Mouse (Mus musculus) heart, postnatal 0 days (tissue): ENCODE data around the gene Zmym2. TPM values are rescaled to one million over a fixed set of nuclear protein-coding genes. Genes with fewer than 3 reads are reported as not detected.
"Not testable (repeated sequence)": the region's sequence is repeated elsewhere in the genome, so short reads cannot be mapped to it uniquely, and the experiment has no call there.

Experiments used
- ATAC-seq: fragments of 200-750 bp; cut with Nextera tagmentation; 2 replicates; pipeline ENCODE4 v1.8.0; 2017; ENCODE audit warnings: low read depth, moderate number of reproducible peaks, moderate library complexity; ENCODE audit not compliant: insufficient read depth
- DNase-seq: peaks from one replicate; pipeline ENCODE4 v3.0.0-alpha.2; 2016; ENCODE audit warnings: low spot score
- H3K27ac ChIP-seq: fragments of 300-500 bp; sonication (generic); 2 replicates; pipeline ENCODE4 v1.5.1; 2014; ENCODE audit warnings: low read depth, mild to moderate bottlenecking
- H3K27me3 ChIP-seq: fragments of 300-500 bp; sonication (generic); 2 replicates; pipeline ENCODE4 v1.6.1; 2014; ENCODE audit warnings: low read length, mixed read lengths; ENCODE audit not compliant: control insufficient read depth, insufficient read depth
- H3K36me3 ChIP-seq: fragments of 300-500 bp; sonication (generic); replicated peaks from 2 replicates; pipeline ENCODE4 v1.6.1; 2014; ENCODE audit warnings: low read length, mixed read lengths; ENCODE audit not compliant: control insufficient read depth, insufficient read depth
- H3K4me1 ChIP-seq: fragments of 300-500 bp; sonication (generic); 2 replicates; pipeline ENCODE4 v1.6.1; 2014; ENCODE audit warnings: antibody characterized with exemption; ENCODE audit not compliant: control insufficient read depth, insufficient read depth
- H3K4me2 ChIP-seq: fragments of 300-500 bp; sonication (generic); 2 replicates; pipeline ENCODE4 v1.6.1; 2014; ENCODE audit warnings: low read depth, mild to moderate bottlenecking, low read length, moderate library complexity
- H3K4me3 ChIP-seq: fragments of 300-500 bp; sonication (generic); 2 replicates; pipeline ENCODE4 v1.5.1; 2014; ENCODE audit warnings: low read depth, low read length
- H3K9ac ChIP-seq: fragments of 300-500 bp; sonication (generic); replicated peaks from 2 replicates; pipeline ENCODE4 v1.6.1; 2014; ENCODE audit warnings: low read depth, low read length, mixed read lengths
- H3K9me3 ChIP-seq: fragments of 300-500 bp; sonication (generic); replicated peaks from 2 replicates; pipeline ENCODE4 v1.6.1; 2016; ENCODE audit warnings: low read length; ENCODE audit not compliant: control insufficient read depth
- CTCF ChIP-seq: IDR thresholded peaks from 2 replicates; pipeline ENCODE4 v1.5.1; 2016; ENCODE audit warnings: antibody characterized with exemption, control low read depth, low read depth
- EP300 ChIP-seq: IDR thresholded peaks from 2 replicates; pipeline ENCODE4 v1.6.1; 2016; ENCODE audit warnings: antibody characterized with exemption, low read depth
- WGBS: fragments of 180-500 bp; shearing (Covaris S2); extraction: QIAGEN DNeasy Blood & Tissue Kit; methylation state at CpG from one replicate; pipeline ENCODE4 v1.1.7; 2014; 5-methylcytosine and 5-hydroxymethylcytosine counted together
- polyA plus RNA-seq: library from polyadenylated mRNA; unstranded; fragments of >200 nt; fragmentation: Nextera tagmentation; extraction: Ambion mirVana; gene quantifications from 2 replicates; pipeline ENCODE4 v1.2.1, GENCODE M21; 2015
- total RNA-seq: library from RNA; depleted of rRNA; stranded (reverse); fragments of >200 nt; gene quantifications from 2 replicates; pipeline ENCODE4 v1.2.3, GENCODE M21; 2014; ENCODE audit warnings: low replicate concordance; rRNA removed

The Zmym2 gene
- total RNA-seq = 18.4 and 20.8 TPM in 2 replicates
- polyA plus RNA-seq = 16.3 and 18.1 TPM in 2 replicates

- DNase-seq (peak; percentile 63), ATAC-seq (peak; percentile 10)
- H3K27me3 ChIP-seq, H3K9me3 ChIP-seq, H3K4me1 ChIP-seq: not testable (repeated sequence)
- Histone ChIP-seq H3K4me3 (peak within 1 kb of the TSS; percentile 97), H3K36me3 (peaks cover 10% of the 10 kb centered on the region; the same call in 1 of the 2 replicates), H3K9ac (peak within 1 kb of the TSS; percentile 84), H3K27ac (peak within 1 kb of the TSS; percentile 100), H3K4me2 (peak within 1 kb of the TSS; percentile 86)
- WGBS = under 1% methylated on average over 38 of the region's 87 CpGs
- peak; percentile 50 for TF ChIP-seq CTCF
These were observed at the start of gene Zmym2 for GRCm38 (mm10) chr14:56886594-56887513. TSS of gene Zmym2 (plus strand) at chr14:56886653.

DNA sequence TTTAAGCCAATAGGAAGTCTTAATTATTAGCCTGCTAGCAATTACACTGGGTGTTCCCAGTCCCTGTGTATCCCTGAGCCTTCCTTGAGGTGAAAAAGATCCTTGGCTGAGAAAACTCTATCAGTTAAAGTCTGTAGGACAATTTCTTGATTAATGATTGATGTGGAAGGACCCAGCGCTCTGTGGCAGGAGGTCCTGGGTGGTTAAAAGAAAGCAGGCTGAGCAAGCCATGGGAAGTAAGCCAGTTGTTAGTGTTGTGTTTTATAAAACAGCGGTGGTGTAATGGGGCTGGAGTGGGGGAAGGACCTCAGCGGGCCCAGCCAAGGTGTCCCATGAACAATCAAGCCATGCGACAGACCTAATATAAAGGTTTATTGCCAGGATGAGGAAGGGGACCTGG, 42.4 kb upstream of the Zmym2 start:
- no peak for DNase-seq
- H3K27me3 ChIP-seq = no peaks in the 10 kb centered on the region
- no peaks in the 10 kb centered on the region for H3K9me3 ChIP-seq
- no peak overlapping the region for H3K27ac ChIP-seq
- H3K4me2 ChIP-seq = no peak overlapping the region
- H3K36me3 ChIP-seq = no peaks in the 10 kb centered on the region
- no peak overlapping the region for H3K9ac ChIP-seq
- ATAC-seq = no peak
- 68% methylated on average over 4 of the region's 4 CpGs for WGBS
- H3K4me1 ChIP-seq = no peaks in the 10 kb centered on the region
- H3K4me3 ChIP-seq = no peak overlapping the region
- TF ChIP-seq EP300 (no peak), CTCF (no peak)

DNA sequence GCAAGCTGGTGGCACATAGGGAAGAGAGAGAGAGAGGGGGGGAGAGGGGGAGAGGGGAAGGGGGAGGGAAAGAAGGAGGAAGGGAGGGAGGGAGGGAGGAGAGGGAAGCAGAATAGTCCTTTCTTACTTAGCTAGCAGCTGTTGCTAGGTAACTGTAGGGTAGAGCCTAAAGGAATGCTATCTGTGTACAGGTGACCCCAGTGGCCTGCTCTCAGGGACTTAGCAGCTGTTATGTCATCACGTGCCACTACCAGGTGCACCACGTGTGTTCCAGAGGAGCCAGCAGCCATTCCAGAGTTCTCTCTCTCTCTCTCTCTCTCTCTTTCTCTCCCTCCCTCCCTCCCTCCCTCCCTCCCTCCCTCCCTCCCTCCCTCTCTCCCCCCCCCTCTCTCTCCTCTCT, 41.9 kb upstream of the Zmym2 start:
- no peaks in the 10 kb centered on the region for H3K9me3 ChIP-seq
- no peak for TF ChIP-seq EP300
- TF ChIP-seq CTCF = no peak

GRCm38 (mm10) chr14:56848322-56848721, 38.1 kb upstream of the Zmym2 start:
- Histone ChIP-seq H3K4me3 (no peak overlapping the region), H3K9ac (no peak overlapping the region), H3K27me3 (no peaks in the 10 kb centered on the region), H3K36me3 (no peaks in the 10 kb centered on the region), H3K4me1 (no peaks in the 10 kb centered on the region), H3K9me3 (peaks cover 4% of the 10 kb centered on the region), H3K4me2 (no peak overlapping the region), H3K27ac (no peak overlapping the region)
- TF ChIP-seq EP300 (no peak), CTCF (no peak)
- ATAC-seq = no peak
- DNase-seq = no peak
- WGBS = 62% methylated on average over 2 of the region's 2 CpGs

More for the DNA sequence above, 41.9 kb upstream of the Zmym2 start:
- DNase-seq = no peak
- no peak overlapping the region for H3K27ac ChIP-seq
- H3K4me2 ChIP-seq = no peak overlapping the region
- no peaks in the 10 kb centered on the region for H3K36me3 ChIP-seq
- H3K9ac ChIP-seq = no peak overlapping the region
- H3K27me3 ChIP-seq = no peaks in the 10 kb centered on the region
- WGBS = 25% methylated on average over 2 of the region's 2 CpGs
- no peaks in the 10 kb centered on the region for H3K4me1 ChIP-seq
- no peak for ATAC-seq
- H3K4me3 ChIP-seq = no peak overlapping the region

DNA sequence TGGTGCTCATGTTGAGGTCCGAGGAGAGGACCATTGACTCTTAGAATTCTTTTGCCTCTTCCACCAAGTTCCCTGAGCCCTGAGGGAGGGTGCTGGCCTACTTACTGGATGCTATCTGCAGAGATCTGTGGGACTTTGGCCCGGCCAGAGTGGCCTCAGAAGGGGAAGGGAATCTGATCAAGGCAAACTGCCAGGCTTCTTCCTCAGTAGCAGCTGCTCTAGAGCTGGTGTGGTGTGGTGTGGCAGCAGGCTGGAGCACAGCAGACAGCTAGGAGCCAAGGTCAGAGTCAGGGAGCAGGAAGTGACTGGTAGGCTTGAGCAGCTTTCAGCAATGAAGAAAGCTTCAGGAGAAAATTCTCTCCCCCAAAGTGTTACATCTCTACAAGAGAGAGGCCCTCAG, 36.8 kb upstream of the Zmym2 start:
- H3K36me3 ChIP-seq = no peaks in the 10 kb centered on the region
- DNase-seq (no peak), ATAC-seq (no peak)
- no peaks in the 10 kb centered on the region for H3K4me1 ChIP-seq
- H3K9ac ChIP-seq = no peak overlapping the region
- H3K9me3 ChIP-seq = peaks cover 16% of the 10 kb centered on the region
- no peak for TF ChIP-seq CTCF
- TF ChIP-seq EP300 = no peak
- H3K27ac ChIP-seq = no peak overlapping the region
- no peak overlapping the region for H3K4me2 ChIP-seq
- H3K27me3 ChIP-seq = no peaks in the 10 kb centered on the region
- no peak overlapping the region for H3K4me3 ChIP-seq
- 52% methylated on average over 2 of the region's 2 CpGs for WGBS
